Mouse (Mus musculus): Measurements from ENCODE around the gene Gng3.
"Not testable (repeated sequence)": the region's sequence is repeated elsewhere in the genome, so short reads cannot be mapped to it uniquely, and the experiment has no call there.

Gng3 gene

DNA sequence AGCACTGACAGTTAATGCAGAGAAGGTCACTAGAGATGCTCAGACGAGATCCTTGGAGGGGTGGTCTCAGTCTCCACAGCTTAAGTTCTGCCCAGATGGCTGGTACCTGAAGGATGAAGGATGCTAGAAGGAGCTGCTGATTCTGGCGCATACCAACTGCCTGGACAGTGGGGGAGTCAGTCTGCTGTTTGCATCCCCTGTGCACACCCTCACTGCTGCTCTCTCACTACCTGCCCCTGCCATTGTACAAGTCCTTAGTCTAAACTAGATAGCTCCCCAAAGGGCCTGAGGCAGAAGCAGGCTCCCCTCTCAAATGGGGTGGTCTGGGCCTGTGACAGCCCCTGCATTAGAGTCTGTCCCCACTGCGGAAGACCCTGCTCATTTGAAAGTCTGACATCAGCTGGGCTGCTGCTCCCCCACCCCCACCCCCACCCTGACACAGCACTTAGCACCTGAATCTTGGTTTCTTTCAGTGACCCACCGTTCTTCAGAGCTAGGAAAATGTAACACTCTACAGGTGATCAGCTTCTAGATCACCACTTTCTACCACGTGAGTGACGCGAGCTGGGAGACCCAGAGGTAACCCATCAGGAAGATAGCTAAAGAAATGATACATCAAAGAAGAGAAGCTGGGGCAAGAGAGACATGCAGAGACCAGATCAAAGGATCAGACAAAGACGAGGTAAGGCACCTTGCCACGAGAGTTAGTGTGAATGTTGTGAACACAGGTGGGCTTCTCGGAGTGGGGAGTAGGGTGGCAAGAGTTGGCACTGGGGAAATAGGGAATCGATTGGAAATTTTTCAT is at the start of gene Gng3:
Gene Gng3 (minus strand): TSS at position 92 of the 805 bp plus-strand sequence.
- DNase-seq: peak; percentile 78

DNA sequence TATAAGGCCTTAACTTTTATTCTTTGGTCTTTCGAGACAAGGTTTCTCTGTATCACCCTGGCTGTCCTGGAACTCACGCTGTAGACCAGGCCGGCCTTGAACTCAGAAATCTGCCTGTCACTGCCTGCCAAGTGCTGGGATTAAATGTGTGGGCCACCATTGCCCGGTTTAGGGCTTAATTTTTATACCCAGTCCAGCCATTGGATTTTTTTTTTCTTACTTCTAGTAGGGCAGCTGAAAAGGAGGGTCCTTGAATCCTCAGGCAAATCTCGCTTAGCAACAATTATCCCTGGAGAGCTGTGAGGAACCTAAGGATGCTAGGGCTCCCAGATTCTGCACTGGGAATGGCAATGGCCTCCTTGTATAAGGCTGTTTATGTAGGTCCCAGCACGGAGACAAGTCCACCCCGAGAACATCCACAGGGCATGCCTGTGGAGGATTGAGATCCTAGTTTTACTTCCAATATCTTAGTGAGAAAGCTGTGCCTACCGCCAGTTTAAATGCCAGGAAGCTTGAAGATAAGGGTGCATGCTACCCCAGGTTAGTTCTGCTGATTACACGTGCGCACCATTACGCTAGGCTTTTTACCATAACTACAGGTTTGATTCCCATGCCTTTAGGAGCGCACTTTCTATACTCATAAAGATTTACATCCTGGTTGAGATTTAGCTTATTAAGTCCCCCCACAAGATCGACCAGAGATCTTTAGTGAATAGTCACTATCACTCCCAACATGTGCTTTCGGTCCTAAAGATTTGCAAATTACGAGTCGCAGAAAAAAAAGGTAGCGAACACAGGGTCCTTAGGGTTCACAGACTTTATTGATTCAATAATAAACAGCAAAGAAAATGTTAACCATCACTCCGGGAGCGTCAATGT is 48.8 kb upstream of the Gng3 start:
- no peak for DNase-seq

DNA sequence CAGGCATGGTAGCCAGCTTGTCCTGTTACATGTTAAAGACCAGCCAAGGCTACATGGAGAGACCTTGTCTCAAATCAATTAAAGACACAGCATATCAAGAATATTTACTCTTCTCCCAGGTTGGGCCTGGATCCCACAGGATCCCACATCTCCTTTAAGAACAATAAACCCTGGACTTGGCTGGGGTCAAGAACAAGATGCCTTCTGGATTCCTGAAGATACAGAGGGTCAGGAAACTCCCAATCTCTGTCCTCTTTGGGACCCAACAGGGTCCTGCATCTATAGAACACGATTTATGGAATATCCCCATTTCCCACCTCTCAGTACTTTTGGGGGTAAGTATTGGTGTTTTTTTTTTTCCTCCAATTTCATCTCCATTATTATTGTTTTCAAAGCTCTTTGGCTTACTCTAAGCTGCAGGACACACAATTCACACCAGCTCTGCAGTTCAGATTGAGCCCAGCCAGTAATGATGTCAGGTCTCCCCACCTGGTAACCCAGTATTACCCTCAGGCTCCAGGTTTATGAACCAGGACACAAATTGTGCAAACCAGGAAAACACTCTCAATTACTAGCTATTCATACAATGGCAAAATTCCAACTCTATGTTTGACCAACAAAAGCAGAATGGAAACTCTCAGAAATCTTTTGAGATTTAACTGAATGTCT is 48.1 kb upstream of the Gng3 start:
- DNase-seq: no peak

DNA sequence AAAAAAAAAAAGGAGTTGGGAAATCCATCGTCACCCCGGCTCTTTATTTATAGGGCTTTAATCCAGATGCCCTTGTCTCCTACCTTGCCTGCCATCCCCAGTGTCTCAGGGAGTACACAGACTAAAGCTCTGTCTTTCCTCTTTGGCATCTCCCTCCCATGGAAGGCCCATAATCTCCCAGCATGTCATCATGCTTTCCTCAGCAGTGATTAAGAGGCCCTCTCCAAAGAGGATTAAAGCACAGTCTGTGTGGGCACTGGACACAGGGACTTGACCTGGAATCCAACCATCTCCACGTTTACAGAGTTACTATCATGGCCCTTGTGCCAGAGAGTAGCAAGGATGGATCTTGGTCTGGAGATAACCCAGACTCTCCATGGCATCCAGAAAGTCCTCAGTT is 44.6 kb upstream of the Gng3 start, which contains the start of the genes Lbhd1 and Gm49403:
Gene Lbhd1 (plus strand): TSS at position 117 of the 400 bp plus-strand sequence.
Gene Gm49403 (plus strand): TSS at position 315 of the 400 bp plus-strand sequence.
- DNase-seq: no peak

DNA sequence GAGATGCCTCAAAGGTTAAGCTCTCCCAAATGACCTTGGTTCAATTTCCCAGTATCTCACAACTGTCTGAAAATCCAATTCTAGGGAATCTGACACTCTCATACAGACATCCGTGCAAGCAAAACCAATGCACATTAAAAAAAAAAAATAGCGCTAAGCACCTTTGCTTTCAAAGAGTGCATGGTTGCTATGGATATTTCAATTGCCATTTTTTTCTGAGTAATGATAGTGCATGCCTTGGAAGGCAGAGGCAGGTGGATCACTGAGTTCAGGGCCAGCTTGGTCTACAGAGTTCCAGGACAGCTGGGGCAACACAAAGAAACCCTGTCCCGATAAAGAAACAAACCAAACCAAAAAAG is 42.0 kb upstream of the Gng3 start:
- no peak for DNase-seq

DNA sequence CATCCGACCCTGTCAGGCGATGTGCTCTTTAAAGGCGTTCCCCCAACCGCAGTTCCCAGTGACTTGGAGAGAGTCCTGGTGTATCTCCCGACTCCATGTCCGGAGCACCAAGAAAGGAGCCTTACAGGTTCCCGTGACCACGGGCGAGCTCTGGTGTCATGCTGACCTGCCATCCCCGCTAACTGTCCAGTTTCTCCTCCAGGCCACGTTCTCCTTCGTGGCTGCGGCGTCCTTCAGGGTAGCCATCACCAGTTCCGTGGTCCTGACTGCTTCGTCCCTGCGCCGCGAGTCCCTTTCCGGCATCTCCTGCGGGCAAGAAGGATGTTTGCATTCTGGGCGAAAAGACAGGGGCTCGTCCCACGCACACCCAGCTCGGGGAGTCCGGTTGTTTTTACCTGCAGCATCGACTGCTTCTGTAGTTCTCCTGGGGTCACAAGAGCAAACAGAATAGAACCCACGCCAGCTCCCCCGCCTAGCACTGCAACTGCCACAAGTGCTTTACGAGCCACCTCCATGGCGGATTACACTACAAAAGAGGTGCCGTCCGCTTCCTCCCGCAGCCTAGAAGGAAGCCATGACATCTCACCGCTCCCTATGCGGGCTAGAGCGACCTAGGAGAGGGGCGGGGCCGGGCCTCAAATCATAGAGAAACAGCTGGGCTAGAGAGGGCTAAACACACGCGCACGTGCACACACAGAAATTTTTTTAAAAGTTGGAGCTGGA is 41.5 kb upstream of the Gng3 start, which contains the start of gene Uqcc3:
Gene Uqcc3 (minus strand): TSS at position 613 of the 723 bp plus-strand sequence.
- DNase-seq: peak; percentile 85

DNA sequence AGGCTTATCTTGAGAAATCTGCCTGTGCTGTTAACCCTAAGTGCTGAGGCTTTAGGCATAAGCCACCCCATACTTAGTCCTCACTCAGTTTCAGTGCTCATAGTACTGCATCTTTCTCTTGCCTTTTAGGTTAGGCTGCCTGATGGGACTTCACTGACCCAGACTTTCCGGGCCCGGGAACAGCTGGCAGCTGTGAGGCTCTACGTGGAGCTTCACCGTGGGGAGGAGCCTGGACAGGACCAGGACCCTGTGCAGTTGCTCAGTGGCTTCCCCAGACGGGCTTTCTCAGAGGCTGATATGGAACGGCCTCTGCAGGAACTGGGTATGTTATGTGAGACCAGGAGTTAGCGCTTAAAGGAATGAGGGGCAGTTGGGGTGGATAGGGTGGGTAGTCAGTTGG is 36.0 kb upstream of the Gng3 start:
- no peak for DNase-seq

DNA sequence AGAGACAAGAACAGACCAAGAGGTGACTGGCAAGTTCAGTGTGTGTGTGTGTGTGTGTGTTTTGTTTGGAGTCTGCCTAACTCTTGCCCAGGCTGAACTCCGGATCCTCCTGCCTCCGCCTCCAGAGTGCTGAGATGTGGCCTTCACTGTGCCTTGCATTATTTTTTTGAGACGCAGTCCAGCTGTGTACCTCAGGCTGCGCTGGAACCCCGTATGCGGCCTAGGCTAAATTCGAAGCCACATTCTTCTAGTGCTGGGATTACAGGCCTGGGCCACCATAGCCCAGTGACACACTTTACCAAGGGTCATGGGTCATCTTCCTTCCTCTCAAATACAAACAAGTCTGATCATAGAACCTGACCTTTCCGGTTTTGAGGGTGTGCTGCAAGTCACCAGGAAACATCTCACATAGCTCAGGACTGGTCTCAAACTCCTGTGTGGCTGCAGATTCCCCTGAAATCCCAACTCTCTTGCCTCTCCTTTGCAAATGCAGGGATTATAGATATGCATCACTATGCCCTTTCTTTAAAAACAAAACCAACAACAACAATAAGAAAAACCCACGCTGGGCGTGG is 33.4 kb upstream of the Gng3 start:
- no peak for DNase-seq

DNA sequence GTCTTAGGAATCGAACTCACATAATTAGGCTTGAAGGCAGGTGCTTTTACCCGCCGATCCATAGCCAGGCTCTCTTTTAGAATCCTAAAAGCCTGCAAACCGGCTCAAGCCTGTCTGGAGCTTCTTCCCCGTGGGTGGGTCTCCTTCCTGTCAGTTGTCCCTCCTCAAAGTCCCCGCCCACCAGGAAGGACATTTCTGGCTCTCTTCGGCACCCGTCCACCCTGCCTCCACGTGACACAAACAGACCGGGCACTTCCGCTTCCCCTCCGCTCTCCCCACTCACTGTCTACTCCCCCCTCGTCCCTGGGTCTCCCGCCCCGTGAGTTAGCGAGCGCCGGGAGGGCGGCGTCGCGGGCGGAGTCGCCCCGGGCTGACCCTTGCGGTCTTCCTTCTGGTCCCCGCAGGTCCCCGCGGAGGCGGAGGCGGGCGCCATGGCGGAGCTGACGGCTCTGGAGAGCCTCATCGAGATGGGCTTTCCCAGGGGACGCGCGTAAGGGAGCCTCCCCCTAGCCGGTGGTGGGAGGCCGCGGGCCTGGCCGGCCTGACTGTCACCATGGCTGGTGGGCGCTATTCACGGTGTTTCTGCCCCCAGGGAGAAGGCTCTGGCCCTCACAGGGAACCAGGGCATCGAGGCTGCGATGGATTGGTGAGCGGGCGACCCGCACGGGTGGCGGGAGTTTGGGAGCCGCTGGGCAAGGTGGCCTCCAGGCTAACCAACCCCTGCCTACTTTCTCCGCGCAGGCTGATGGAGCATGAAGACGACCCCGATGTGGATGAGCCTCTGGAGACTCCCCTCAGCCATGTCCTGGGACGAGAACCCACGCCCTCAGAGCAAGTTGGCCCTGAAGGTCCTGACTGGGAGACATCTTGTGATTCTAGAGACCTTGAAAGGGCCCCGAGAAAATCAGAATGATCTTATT is 32.5 kb upstream of the Gng3 start, which contains the start of gene Ubxn1:
Gene Ubxn1 (plus strand): TSS at position 230 of the 920 bp plus-strand sequence.
- DNase-seq: peak; percentile 93

DNA sequence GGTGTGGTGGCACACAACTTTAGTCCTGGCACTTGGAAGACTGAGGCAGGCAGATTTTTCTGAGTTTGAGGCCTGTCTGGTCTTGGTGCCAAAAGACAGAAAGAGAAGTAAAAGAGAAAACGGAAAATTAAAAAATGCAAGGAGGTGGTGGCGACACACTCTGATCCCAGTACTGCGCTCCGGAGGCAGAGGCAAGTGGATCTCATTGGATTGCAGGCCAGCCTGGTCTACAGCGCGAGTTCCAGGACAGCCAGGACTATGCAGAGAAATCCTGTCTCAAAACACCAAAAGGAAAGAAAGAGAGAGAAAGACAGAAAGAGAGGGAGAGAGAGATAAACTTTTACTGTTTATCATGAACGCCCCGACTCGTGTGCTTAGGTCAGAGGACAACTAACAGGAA is 31.8 kb upstream of the Gng3 start:
- no peak for DNase-seq

DNA sequence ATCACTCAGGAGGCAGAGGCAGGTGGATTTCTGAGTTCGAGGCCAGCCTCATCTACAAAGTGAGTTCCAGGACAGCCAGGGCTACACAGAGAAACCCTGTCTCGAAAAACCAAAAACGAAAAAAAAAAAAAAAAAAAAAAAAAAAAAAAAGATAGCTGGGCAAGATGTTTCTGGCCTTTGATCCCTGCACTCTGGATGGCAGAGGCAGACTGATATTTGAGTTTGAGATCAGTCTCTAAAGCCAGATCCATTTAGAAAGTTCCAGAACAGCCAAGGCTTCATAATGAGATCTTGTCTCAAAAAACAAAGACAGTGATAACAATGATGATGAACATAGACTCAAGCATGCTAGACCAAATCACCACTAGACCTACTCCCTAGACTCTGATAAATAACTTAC is 31.4 kb upstream of the Gng3 start:
- DNase-seq: not testable (repeated sequence)

DNA sequence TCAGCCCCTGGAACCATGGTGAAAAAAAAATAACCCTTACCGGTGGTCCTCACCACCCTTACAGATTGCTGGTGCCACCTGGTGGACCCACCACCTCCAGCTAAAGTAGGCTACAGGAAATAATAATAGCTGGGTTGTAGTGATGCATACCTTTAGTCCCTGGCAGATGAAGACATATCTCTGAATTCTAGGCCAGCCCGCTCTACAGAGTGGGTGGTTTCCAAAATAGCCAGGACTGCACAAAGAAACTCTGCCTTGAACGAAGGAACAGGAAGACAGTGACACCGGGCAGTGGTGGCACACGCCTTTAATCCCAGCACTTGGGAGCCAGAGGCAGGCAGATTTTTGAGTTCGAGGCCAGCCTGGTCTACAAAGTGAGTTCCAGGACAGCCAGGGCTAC is 25.3 kb upstream of the Gng3 start:
- DNase-seq: no peak

DNA sequence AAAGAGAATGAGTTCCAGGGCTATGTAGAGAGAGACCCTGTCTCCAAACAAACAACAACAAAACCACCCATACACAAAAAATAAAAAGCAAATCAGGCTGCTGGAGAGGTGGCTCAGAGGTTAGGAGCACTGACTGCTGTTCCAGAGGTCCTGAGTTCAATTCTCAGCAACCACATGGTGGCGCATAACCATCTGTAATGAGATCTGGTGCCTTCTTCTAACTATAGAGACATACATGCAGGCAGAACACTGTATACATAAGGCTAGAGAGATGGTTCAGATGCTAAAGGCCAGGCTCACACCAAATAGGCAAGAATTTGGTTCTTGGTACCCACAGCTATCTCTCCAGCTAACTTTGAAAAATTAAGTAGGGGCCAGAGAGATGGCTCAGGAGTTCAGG is 20.0 kb upstream of the Gng3 start:
- DNase-seq: no peak

DNA sequence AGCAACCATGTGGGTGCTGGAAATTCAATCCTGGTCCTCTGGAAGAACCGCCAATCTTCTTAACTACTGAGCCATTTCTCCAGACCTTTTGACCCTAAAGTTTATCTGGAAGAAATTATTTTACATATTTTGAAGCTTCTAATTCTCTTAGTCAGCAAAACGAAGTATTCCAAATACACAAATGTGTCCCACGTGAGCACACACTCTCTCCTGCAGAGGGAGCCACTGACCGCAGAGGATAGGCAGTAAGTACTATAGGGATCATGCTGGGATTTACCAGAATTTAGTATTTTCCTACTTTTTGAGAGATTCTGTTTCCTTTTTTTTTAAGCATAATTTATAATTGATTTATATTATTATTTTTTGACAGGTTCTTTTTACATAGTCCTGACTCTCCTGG is 18.7 kb upstream of the Gng3 start:
- DNase-seq: peak; percentile 58

DNA sequence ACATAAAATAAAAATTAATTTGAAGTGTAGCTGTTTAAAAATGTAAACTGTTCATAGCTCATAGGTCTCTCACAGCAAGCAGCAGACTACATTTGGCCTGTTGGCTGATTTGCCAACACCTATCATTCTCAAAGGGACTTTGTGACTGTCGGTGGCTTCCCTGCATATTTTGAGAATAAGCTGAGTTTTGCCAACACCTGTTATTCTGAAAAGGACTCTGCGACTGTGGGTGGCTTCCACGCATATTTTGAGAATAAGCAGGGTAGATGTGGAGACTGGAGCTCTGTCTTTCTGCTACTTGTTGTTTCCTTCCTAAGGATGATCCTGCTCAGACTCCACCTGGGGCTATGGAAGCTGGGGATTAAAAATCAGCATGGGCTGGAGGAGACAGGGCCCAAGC is 14.1 kb upstream of the Gng3 start:
- no peak for DNase-seq

DNA sequence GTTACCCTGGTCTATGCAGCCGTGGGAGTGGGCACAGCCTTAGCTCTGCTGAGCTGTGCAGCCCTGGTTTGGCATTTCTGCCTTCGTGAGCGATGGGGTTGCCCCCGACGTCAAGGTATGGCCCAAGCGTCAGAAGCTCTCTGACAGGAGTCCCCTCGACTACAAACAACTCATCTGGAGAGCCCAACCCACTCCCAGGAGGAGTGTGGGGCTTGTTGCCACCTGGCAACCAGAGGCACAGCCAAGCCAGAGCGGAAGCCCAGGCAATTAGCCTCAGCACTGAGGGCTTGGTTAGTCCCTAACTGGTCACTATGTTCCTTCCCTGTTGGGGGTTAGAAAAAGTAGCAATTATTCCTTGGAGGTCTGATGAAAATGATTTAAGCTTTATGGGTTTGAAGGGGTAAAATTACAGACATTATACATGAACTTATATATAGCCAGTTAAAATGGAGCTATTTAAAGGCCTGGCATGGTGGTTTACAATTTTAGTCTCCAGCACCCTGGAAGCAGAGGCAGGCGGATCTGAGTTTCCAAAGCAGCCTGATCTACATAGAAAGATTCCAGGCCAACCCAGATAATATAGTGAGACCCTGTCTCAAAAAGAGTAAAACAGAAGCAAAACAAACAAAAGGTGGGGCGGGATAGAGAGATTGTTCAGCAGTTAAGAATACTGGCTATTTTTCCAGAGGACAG is 13.4 kb upstream of the Gng3 start:
- DNase-seq: no peak

DNA sequence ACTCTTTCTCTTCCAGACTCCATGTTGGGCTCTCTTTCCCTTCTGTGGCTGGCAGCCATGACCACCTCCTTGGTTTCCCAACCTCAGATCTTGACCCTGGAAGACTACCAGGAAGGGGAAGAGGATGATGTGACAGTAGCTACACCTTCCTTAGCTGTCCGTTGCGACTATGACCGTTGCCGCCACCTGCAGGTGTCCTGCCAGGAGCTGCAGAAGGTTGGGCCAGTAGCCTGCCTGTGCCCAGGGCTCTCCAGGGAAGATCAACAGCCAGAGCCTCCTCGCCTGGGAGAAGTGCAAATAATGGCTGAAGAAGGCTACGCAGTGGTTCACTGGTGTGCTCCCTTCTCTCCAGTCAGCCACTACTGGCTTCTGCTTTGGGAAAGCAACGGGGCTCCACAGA is 12.6 kb upstream of the Gng3 start:
- no peak for DNase-seq

DNA sequence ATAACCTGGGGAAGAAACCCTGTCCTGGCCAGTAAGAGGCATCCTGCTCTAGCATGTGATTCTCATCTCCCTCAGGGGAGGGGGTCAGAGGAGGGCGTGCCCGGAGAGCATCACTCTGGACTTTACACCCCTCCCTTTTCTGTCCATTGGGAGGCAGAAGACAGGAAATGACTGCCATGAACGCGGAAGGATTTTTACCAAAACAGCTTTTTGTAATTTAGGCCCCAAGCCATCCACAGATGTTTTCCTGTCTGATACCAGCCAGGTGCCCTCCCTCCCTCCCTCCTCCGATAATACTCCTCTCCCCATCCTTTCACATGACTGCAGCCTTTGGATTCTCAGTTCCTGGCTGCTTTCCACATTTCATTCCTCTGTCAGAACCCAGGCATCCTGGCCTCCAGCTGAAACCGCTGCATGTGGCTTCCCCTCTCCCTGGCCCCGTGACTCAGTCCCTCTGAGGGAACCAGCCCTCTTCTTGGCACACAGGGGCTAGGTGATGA is 11.5 kb upstream of the Gng3 start, which contains the start of gene Lrrn4cl:
Gene Lrrn4cl (plus strand): TSS at position 367 of the 500 bp plus-strand sequence.
- no peak for DNase-seq

DNA sequence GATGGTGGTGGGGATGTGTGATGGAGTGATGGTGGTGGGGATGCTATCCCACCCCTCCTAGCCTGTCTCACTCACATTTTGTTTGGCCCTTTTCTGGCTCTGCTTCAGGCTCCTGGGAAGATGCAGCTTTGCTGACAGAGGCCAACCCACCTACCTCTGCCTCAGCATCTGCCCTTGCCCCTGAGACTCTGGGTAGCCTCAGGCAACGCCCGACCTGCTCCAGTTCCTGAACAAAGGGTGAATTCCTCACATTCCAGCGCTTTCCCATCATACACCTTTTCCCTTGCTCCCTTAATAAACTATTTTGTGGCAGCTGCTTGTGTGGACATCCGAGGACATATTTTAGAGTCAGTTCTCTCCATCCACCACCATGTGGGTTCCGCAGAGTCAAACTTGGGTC is 9.4 kb upstream of the Gng3 start:
- DNase-seq: no peak
